Mouse (Mus musculus) midbrain, embryonic 11.5 days (tissue): ENCODE results near the gene Ppa1. TPM values are rescaled to one million over a fixed set of nuclear protein-coding genes. Genes with fewer than 3 reads are reported as not detected.
A peak's percentile ranks its signal among the peaks of the same experiment; 100 is the strongest.
"Not testable (repeated sequence)": the region's sequence is repeated elsewhere in the genome, so short reads cannot be mapped to it uniquely, and the experiment has no call there.

Experiments
- ATAC-seq: fragments of 200-750 bp; cut with Nextera tagmentation; 2 replicates; pipeline ENCODE4 v1.8.0; 2017; ENCODE audit warnings: moderate TSS enrichment, moderate library complexity; ENCODE audit not compliant: low FRiP score
- DNase-seq: peaks from one replicate; pipeline ENCODE4 v3.0.0; 2015; ENCODE audit warnings: low spot score; ENCODE audit errors: missing footprints
- H3K27ac ChIP-seq: fragments of 300-500 bp; sonication (generic); 2 replicates; pipeline ENCODE4 v1.5.1; 2014; ENCODE audit warnings: low read depth, low read length
- H3K27me3 ChIP-seq: fragments of 300-500 bp; sonication (generic); 2 replicates; pipeline ENCODE4 v1.6.1; 2014; ENCODE audit warnings: mild to moderate bottlenecking, low read length, moderate library complexity, mixed read lengths; ENCODE audit not compliant: control insufficient read depth, insufficient read depth
- H3K36me3 ChIP-seq: fragments of 300-500 bp; sonication (generic); 2 replicates; pipeline ENCODE4 v1.6.1; 2014; ENCODE audit warnings: mild to moderate bottlenecking, low read length, moderate library complexity, mixed read lengths; ENCODE audit not compliant: control insufficient read depth, insufficient read depth
- H3K4me1 ChIP-seq: fragments of 300-500 bp; sonication (generic); 2 replicates; pipeline ENCODE4 v1.6.1; 2014; ENCODE audit warnings: low read length; ENCODE audit not compliant: control insufficient read depth, insufficient read depth
- H3K4me2 ChIP-seq: fragments of 300-500 bp; sonication (generic); 2 replicates; pipeline ENCODE4 v1.6.1; 2014; ENCODE audit warnings: mild to moderate bottlenecking, moderate library complexity
- H3K4me3 ChIP-seq: fragments of 300-500 bp; sonication (generic); 2 replicates; pipeline ENCODE4 v1.5.1; 2014; ENCODE audit warnings: low read depth, low read length
- H3K9ac ChIP-seq: fragments of 300-500 bp; sonication (generic); 2 replicates; pipeline ENCODE4 v1.6.1; 2014; ENCODE audit warnings: low read length
- H3K9me3 ChIP-seq: fragments of 300-500 bp; sonication (generic); 2 replicates; pipeline ENCODE4 v1.6.1; 2016; ENCODE audit warnings: low read length; ENCODE audit not compliant: control insufficient read depth
- WGBS: fragments of 180-500 bp; shearing (Covaris S2); extraction: QIAGEN DNeasy Blood & Tissue Kit; methylation state at CpG from one replicate; pipeline ENCODE4 v1.1.7; 2014; 5-methylcytosine and 5-hydroxymethylcytosine counted together
- polyA plus RNA-seq: library from polyadenylated mRNA; unstranded; fragments of >200 nt; fragmentation: Nextera tagmentation; extraction: Ambion mirVana; gene quantifications from 2 replicates; pipeline ENCODE4 v1.2.1, GENCODE M21; 2014

Gene Ppa1
- polyA plus RNA-seq, 1 experiment from 2014 or later = 323 TPM

DNA sequence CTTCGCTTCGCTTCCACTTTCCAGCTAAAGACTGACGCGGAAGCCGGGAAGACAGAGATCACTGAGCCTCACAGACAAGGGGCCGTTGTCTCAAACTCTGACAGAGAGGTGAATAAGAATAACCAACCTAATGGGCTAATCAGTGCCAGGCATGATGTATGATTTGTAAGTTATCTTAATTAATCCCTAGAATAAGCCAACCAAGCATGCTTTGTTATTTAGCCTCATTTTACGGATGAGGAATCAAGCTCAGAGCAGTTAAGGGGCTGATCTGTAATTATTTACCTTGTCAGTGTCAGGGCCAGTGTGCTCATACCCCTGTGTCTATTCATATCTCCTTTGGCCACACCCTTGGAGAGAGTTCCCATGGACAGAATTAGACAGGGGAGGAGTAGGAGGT is 34.0 kb upstream of the Ppa1 start:
- DNase-seq = no peak
- Histone ChIP-seq H3K4me2 (no peak overlapping the region), H3K9me3 (no peaks in the 10 kb centered on the region), H3K4me1 (no peaks in the 10 kb centered on the region), H3K4me3 (no peak overlapping the region), H3K36me3 (no peaks in the 10 kb centered on the region), H3K9ac (no peak overlapping the region), H3K27me3 (no peaks in the 10 kb centered on the region), H3K27ac (no peak overlapping the region)
- WGBS = 92% methylated on average over 7 of the region's 7 CpGs
- no peak for ATAC-seq

DNA sequence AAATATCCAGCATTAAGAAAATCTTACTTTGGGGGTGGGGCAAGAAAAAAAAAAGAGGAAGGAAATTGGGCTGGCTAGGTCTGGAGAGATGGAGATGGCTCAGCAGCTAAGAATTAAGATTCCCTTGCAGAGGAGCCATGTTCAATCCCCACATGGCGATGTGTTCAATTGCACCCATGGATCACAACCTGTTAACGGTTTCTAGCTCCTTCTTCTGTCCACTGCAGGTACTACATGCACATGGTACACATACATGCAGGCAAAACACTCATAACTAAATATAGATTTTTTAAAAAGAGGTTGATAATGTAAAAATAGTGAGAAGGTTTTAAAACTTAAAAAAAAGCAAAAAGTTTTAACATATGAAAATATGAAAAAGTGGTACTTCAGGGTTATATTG is 29.8 kb upstream of the Ppa1 start:
- Histone ChIP-seq H3K36me3 (no peaks in the 10 kb centered on the region), H3K4me3 (no peak overlapping the region), H3K4me2 (no peak overlapping the region), H3K27ac (no peak overlapping the region), H3K9ac (no peak overlapping the region), H3K27me3 (no peaks in the 10 kb centered on the region), H3K9me3 (no peaks in the 10 kb centered on the region), H3K4me1 (no peaks in the 10 kb centered on the region)
- ATAC-seq (no peak), DNase-seq (no peak)
- 79% methylated on average over 2 of the region's 2 CpGs for WGBS

DNA sequence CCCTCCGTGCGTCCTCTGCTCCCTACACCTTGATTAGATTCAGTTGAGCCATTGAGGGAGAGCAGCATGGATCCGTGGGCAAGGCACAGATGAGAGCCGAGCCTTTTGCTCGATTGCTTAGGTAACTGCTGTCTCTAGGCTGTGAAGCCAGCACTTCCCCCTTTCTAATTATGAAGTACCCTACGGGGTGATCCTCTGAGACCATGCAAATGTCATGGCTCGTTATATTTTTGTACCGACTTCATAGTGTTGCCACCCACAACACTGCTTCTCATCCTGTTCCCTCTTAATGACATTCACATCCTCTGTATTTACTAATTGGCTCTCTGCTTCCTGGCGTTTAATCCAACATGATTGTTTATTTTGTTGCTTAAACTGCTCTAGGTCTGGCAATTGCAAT is 26.7 kb upstream of the Ppa1 start:
- no peak for ATAC-seq
- H3K4me2 ChIP-seq = no peak overlapping the region
- H3K9ac ChIP-seq = no peak overlapping the region
- H3K36me3 ChIP-seq = no peaks in the 10 kb centered on the region
- no peaks in the 10 kb centered on the region for H3K9me3 ChIP-seq
- peaks cover 19% of the 10 kb centered on the region for H3K27me3 ChIP-seq
- peaks cover 4% of the 10 kb centered on the region; the same call in 1 of the 2 replicates for H3K4me1 ChIP-seq
- 64% methylated on average over 9 of the region's 9 CpGs for WGBS
- no peak overlapping the region for H3K4me3 ChIP-seq
- no peak for DNase-seq
- H3K27ac ChIP-seq = no peak overlapping the region

DNA sequence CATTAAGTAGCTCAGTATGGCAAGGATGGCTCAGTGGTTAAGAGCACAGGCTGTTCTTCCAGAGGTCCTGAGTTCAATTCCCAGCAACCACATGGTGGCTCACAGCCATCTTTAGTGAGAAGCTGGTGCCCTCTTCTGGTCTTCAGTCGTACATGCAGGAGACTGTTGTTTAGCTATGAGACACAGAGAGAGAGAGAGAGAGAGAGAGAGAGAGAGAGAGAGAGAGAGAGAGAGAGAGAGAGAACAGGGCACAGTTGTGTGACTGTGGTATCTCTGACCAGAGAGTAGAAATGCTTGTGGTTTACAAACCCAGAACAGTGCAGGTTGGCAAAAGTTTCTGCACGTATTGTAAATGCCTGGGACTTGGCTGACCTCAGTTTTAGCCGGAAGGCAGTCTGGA is 24.5 kb upstream of the Ppa1 start:
- WGBS = 76% methylated on average over 3 of the region's 3 CpGs

DNA sequence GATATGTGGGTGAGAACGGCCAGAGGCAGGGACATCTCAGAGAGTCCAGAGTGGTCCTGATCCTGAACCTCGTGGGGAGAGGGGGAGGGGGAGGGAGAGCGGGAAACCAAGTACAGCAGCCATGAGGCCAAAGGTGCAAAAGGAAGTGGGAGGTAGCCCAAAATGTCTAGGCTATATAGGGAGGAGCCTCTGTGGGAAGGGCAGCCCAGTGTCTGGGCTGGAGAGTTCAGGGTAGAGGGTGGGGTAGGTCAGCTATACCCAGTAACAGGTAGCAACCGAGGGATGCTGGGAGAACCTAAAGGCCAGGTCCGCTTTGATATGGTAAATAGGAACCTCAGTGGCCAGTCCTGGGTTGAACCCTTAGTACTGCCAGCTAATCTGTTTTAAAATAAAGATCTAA is 23.6 kb upstream of the Ppa1 start:
- peaks cover 4% of the 10 kb centered on the region; the same call in 1 of the 2 replicates for H3K4me1 ChIP-seq
- no peak overlapping the region for H3K4me3 ChIP-seq
- no peak overlapping the region; the same call in 1 of the 2 replicates for H3K4me2 ChIP-seq
- no peak overlapping the region for H3K27ac ChIP-seq
- no peaks in the 10 kb centered on the region for H3K36me3 ChIP-seq
- H3K27me3 ChIP-seq = peaks cover 19% of the 10 kb centered on the region
- no peaks in the 10 kb centered on the region for H3K9me3 ChIP-seq
- no peak for ATAC-seq
- DNase-seq = no peak
- 32% methylated on average over 5 of the region's 5 CpGs for WGBS
- no peak overlapping the region for H3K9ac ChIP-seq

More for the DNA sequence above, 24.5 kb upstream of the Ppa1 start:
- H3K4me3 ChIP-seq, H3K4me1 ChIP-seq, H3K9ac ChIP-seq, H3K36me3 ChIP-seq, H3K4me2 ChIP-seq, H3K9me3 ChIP-seq, H3K27ac ChIP-seq, DNase-seq, ATAC-seq: not testable (repeated sequence)
- peaks cover 19% of the 10 kb centered on the region for H3K27me3 ChIP-seq

DNA sequence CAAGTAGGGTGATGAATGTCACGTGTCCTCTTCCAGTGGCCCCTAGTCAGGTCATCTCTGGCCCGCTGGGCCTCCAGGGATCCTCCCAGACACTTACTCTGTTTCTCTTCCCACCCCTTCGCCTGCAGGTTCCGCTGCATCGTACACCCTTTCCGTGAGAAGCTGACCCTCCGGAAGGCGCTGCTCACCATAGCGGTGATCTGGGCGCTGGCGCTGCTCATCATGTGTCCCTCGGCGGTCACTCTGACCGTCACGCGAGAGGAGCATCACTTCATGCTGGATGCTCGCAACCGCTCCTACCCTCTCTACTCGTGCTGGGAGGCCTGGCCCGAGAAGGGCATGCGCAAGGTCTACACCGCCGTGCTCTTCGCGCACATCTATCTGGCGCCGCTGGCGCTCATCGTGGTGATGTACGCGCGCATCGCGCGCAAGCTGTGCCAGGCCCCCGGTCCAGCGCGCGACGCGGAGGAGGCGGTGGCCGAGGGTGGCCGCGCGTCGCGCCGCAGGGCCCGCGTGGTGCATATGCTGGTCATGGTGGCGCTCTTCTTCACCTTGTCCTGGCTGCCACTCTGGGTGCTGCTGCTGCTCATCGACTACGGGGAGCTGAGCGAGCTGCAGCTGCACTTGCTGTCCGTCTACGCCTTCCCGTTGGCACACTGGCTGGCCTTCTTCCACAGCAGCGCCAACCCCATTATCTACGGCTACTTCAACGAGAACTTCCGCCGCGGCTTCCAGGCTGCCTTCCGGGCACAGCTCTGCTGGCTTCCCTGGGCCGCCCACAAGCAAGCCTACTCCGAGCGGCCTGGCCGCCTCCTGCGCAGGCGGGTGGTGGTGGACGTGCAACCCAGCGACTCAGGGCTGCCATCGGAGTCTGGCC is 22.7 kb upstream of the Ppa1 start:
- Histone ChIP-seq H3K4me3 (peak overlapping the region; percentile 35), H3K27ac (no peak overlapping the region), H3K9me3 (no peaks in the 10 kb centered on the region), H3K4me2 (peak overlapping the region; percentile 66), H3K27me3 (peaks cover 19% of the 10 kb centered on the region), H3K4me1 (peaks cover 4% of the 10 kb centered on the region; the same call in 1 of the 2 replicates), H3K9ac (peak overlapping the region; percentile 48; the same call in 1 of the 2 replicates), H3K36me3 (no peaks in the 10 kb centered on the region)
- DNase-seq = peak; percentile 94
- 4% methylated on average over 73 of the region's 74 CpGs for WGBS
- peak; percentile 44; the same call in 1 of the 2 replicates for ATAC-seq

DNA sequence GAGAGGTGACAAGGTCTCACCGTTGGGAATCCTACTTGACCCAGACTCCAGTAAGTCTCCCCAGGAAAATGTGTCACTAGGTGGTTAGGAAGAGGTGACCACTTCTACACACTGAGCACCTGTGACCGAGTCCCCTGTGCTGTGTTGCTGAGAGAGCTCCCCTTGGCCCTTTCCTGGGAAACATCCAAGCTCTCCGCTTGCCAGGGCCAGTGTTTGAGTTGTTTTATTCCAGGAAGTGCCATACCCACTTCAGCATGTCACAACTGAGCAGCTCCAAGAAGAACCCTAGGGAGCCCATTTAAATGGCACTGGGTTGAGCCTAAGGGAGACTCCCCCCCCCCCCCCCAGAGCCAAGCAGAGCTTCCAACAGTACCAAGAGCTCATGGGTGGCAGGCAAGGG is 21.8 kb upstream of the Ppa1 start:
- no peaks in the 10 kb centered on the region for H3K36me3 ChIP-seq
- H3K27ac ChIP-seq = no peak overlapping the region
- peaks cover 19% of the 10 kb centered on the region for H3K27me3 ChIP-seq
- ATAC-seq (no peak), DNase-seq (no peak)
- H3K4me3 ChIP-seq = no peak overlapping the region
- no peak overlapping the region for H3K9ac ChIP-seq
- H3K9me3 ChIP-seq = no peaks in the 10 kb centered on the region
- H3K4me2 ChIP-seq = no peak overlapping the region
- peaks cover 4% of the 10 kb centered on the region; the same call in 1 of the 2 replicates for H3K4me1 ChIP-seq
- 94% methylated on average over 3 of the region's 3 CpGs for WGBS

DNA sequence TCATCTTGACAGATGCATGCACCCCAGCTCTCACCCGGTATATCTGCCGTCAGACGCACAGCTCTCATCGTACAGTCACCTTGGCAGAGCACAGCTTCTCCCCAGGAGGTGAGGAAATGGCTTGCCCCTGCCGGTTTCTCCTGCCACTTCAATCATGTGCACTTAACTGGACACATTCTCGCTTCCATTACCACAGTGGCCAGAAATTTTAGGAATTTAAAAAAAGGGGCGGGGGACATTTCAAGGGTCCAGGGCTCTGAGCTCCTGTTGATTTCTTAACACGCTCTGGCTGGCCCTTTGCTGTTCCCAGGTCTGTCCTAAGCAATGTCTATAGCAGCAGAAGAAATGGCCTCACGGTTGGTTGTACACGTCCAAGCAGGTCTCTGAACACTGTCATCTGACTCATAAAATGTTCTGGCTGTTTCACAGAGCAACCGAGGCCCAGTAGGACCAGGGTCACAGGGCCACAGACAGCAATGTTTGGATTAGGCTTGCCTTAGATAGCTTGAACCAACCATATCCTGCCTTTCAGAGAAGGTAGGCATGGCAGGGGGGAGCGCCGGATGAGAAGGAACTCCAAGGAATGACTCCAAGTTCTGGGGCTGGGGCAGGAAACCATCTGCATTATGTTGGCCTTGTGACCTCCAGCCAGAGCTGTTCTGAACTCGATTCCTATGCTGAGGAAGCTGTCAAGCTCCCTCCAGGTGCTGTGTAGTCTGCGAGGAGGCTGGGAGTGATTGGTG is 21.0 kb upstream of the Ppa1 start:
- no peak overlapping the region for H3K4me2 ChIP-seq
- H3K9me3 ChIP-seq = no peaks in the 10 kb centered on the region
- H3K9ac ChIP-seq = no peak overlapping the region
- H3K4me1 ChIP-seq = peaks cover 4% of the 10 kb centered on the region; the same call in 1 of the 2 replicates
- no peak for ATAC-seq
- no peak overlapping the region for H3K4me3 ChIP-seq
- H3K27me3 ChIP-seq = peaks cover 19% of the 10 kb centered on the region
- no peaks in the 10 kb centered on the region for H3K36me3 ChIP-seq
- H3K27ac ChIP-seq = no peak overlapping the region
- DNase-seq = no peak
- 76% methylated on average over 15 of the region's 15 CpGs for WGBS

DNA sequence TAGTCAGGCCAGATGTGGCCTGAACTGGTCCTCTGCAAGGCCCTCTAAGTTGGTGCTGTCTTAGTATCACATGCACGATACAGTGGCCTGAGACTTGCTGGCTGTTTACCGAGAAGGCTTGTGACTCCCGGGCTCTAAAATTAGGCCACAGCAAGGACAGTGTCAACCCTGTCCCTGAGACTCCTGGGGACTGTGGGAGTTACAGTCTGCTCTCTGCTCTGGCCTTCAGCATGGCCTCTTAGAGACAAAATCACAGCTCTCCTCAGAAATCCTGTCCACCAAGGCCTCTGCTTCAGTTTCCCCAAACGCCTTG is 20.5 kb upstream of the Ppa1 start:
- DNase-seq = no peak
- Histone ChIP-seq H3K27ac (no peak overlapping the region), H3K27me3 (peaks cover 19% of the 10 kb centered on the region), H3K4me1 (peaks cover 4% of the 10 kb centered on the region; the same call in 1 of the 2 replicates), H3K9me3 (no peaks in the 10 kb centered on the region), H3K4me3 (no peak overlapping the region), H3K9ac (no peak overlapping the region), H3K36me3 (no peaks in the 10 kb centered on the region), H3K4me2 (no peak overlapping the region)
- ATAC-seq = no peak
- WGBS = 73% methylated on average over 4 of the region's 4 CpGs
